Mouse (Mus musculus): ENCODE results near the gene Cyp3a41b. TPM values are rescaled to one million over a fixed set of nuclear protein-coding genes. Genes with fewer than 3 reads are reported as not detected.
"Not testable (repeated sequence)": the region's sequence is repeated elsewhere in the genome, so short reads cannot be mapped to it uniquely, and the experiment has no call there.

Gene Cyp3a41b
- not detected in 2 replicates for polyA plus RNA-seq (2016; fragmentation: Nextera tagmentation; extraction: Ambion mirVana)

DNA sequence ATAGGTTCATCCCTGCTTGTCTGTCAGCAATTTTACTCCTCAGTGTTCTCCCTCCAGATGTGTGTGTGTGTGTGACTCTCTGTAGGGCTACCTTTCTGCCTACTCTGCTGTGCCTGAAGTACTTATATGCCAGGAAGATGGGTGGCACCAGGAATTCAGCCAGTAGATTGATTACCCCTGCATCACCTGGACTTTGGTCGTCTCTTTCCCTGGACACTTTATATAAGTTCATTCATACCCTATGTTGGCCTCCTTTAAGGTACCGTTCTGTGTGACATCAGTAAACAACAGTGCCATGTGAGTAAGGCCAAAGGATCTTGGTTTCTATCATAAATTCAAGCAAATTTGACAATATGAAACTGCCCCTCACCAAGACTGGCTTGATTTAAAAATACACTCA, at the start of gene Cyp3a41b:
Gene Cyp3a41b, minus strand, starts transcription at position 101 of the 400 bp plus-strand sequence.
- H3K27me3 ChIP-seq; H3K4me3 ChIP-seq (replicated peaks); H3K4me2 ChIP-seq; ATAC-seq (ENCODE audit: low FRiP score); H3K36me3 ChIP-seq (replicated peaks); H3K4me1 ChIP-seq; H3K27ac ChIP-seq; H3K9me3 ChIP-seq; H3K9ac ChIP-seq: not testable (repeated sequence)
- 65% methylated on average over 1 of the region's 2 CpGs for WGBS

- peaks cover 76% of the 10 kb centered on the region for H3K9me3 ChIP-seq
- not testable (repeated sequence) for ATAC-seq (ENCODE audit: low FRiP score)
- WGBS: 84% methylated on average over 1 of the region's 1 CpGs
These were observed 47.8 kb upstream of the Cyp3a41b start for GRCm38 (mm10) chr5:145632286-145632685.

GRCm38 (mm10) chr5:145604891-145605290, 20.4 kb upstream of the Cyp3a41b start:
- ATAC-seq (ENCODE audit: low FRiP score); H3K4me2 ChIP-seq; H3K4me3 ChIP-seq (replicated peaks); H3K27ac ChIP-seq; H3K9ac ChIP-seq; H3K4me1 ChIP-seq; H3K36me3 ChIP-seq (replicated peaks); H3K27me3 ChIP-seq: not testable (repeated sequence)
- WGBS: 82% methylated on average over 1 of the region's 1 CpGs
- H3K9me3 ChIP-seq: peaks cover 46% of the 10 kb centered on the region

More at GRCm38 (mm10) chr5:145632286-145632685, 47.8 kb upstream of the Cyp3a41b start:
- H3K36me3 ChIP-seq (replicated peaks); H3K4me1 ChIP-seq; H3K27me3 ChIP-seq; H3K4me3 ChIP-seq (replicated peaks); H3K27ac ChIP-seq; H3K9ac ChIP-seq; H3K4me2 ChIP-seq: not testable (repeated sequence)

GRCm38 (mm10) chr5:145597851-145598250, 13.3 kb upstream of the Cyp3a41b start:
- H3K27me3 ChIP-seq, H3K4me2 ChIP-seq: not testable (repeated sequence)
- WGBS: 77% methylated on average over 5 of the region's 5 CpGs

DNA sequence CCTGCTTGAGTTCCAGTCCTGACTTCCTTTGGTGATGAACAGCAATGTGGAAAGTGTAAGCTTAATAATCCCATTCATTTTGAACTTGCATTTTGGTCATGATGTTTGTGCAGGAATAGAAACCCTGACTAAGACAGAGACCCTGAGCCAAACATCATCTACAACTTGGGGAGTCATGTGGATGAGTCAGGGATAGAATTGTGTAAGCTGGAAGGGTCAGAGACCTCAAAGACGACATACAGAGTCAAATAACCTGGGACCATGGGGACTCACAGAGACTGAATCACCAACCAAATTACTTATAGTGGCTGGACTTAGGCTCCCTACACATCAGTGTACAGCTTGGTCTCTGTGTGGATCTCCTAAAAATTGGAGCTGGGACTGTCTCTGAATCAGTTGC, 7.2 kb downstream of the Cyp3a41b start:
- H3K36me3 ChIP-seq (replicated peaks); H3K4me1 ChIP-seq; H3K9ac ChIP-seq; ATAC-seq (ENCODE audit: low FRiP score); H3K9me3 ChIP-seq; H3K4me3 ChIP-seq (replicated peaks); H3K4me2 ChIP-seq; H3K27ac ChIP-seq; H3K27me3 ChIP-seq: not testable (repeated sequence)
- WGBS: 65% methylated on average over 1 of the region's 1 CpGs

More at GRCm38 (mm10) chr5:145597851-145598250, 13.3 kb upstream of the Cyp3a41b start:
- H3K27ac ChIP-seq; H3K9ac ChIP-seq; ATAC-seq (ENCODE audit: low FRiP score); H3K36me3 ChIP-seq (replicated peaks); H3K4me1 ChIP-seq; H3K4me3 ChIP-seq (replicated peaks): not testable (repeated sequence)
- peaks cover 29% of the 10 kb centered on the region for H3K9me3 ChIP-seq

DNA sequence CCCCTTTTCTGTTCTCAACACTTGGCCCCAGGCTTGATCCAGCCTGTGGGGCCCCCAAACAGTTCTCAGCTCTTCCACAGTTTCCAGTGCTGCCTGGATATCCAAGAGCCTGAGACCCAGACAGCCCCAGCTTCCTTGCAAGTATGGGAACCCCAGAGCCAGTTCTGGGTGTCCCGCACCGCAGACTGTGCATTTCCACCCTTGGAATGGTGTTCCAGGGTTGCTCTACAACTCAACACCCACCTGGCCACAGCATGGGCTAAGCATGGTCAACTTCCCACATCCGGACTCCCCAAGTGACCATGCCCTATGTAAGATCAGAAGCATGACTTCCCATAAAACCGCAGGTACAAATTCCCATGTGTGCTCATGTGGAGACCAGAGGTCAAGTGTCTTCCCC, 8.9 kb downstream of the Cyp3a41b start:
- not testable (repeated sequence) for H3K4me1 ChIP-seq; ATAC-seq (ENCODE audit: low FRiP score); H3K9me3 ChIP-seq; H3K9ac ChIP-seq; H3K27ac ChIP-seq; H3K36me3 ChIP-seq (replicated peaks); H3K4me2 ChIP-seq; H3K27me3 ChIP-seq; H3K4me3 ChIP-seq (replicated peaks)
- WGBS: 90% methylated on average over 4 of the region's 4 CpGs

- not testable (repeated sequence) for H3K4me2 ChIP-seq; H3K4me3 ChIP-seq (replicated peaks); H3K36me3 ChIP-seq (replicated peaks); H3K4me1 ChIP-seq; H3K27me3 ChIP-seq; H3K9me3 ChIP-seq; ATAC-seq (ENCODE audit: low FRiP score); H3K27ac ChIP-seq; H3K9ac ChIP-seq
- 70% methylated on average over 2 of the region's 2 CpGs for WGBS
These were observed 12.6 kb downstream of the Cyp3a41b start for GRCm38 (mm10) chr5:145571922-145572321.

Other genes starting within 250 kb of the Cyp3a41b start
- not detected in 2 replicates for gene Cyp3a57, start 239.5 kb downstream of the Cyp3a41b start, polyA plus RNA-seq (2016; fragmentation: Nextera tagmentation; extraction: Ambion mirVana)
- not detected in 2 replicates for gene Cyp3a16, start 115.0 kb downstream of the Cyp3a41b start, polyA plus RNA-seq (2016; fragmentation: Nextera tagmentation; extraction: Ambion mirVana)
- gene Cyp3a41a, start 135.4 kb upstream of the Cyp3a41b start, polyA plus RNA-seq (2016; fragmentation: Nextera tagmentation; extraction: Ambion mirVana): not detected in 2 replicates
- gene Cyp3a44, start 221.1 kb upstream of the Cyp3a41b start, polyA plus RNA-seq (2016; fragmentation: Nextera tagmentation; extraction: Ambion mirVana): not detected in 2 replicates